Mouse (Mus musculus): ENCODE measurements around the gene Gm1043.

DNA sequence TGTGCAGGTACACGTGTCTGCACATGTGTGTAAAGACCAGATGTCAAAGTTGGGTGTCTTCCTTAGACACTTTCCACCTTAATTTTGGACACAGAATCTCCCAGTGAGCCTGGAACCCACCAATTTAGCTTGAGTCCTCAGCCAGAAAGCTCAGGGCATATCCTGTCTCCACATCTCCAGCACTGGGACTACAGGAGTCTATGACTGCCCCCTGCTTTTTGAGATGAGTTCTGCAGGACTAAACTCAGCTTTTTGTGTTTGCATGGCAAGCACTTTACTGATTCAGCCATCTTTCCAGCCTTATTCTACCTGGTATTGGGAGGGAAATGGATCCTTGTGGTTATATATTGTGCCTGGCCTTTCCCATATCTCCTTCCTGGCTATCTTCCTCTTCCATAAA is 120.2 kb downstream of the Gm1043 start:
- TF ChIP-seq GATA1 (IDR thresholded peaks at IDR 0.05; ENCODE audit: low read length) = no peak
- TF ChIP-seq TAL1 (IDR thresholded peaks at IDR 0.05; ENCODE audit: low read length) = no peak
